Mouse (Mus musculus): ENCODE results near the gene Zfp664. TPM values are rescaled to one million over a fixed set of nuclear protein-coding genes. Genes with fewer than 3 reads are reported as not detected.
A peak's percentile ranks its signal among the peaks of the same experiment; 100 is the strongest.

Zfp664 gene
- total and polyA plus RNA-seq, 3 experiments = 32.0 to 45.7 (median 41.7) TPM

DNA sequence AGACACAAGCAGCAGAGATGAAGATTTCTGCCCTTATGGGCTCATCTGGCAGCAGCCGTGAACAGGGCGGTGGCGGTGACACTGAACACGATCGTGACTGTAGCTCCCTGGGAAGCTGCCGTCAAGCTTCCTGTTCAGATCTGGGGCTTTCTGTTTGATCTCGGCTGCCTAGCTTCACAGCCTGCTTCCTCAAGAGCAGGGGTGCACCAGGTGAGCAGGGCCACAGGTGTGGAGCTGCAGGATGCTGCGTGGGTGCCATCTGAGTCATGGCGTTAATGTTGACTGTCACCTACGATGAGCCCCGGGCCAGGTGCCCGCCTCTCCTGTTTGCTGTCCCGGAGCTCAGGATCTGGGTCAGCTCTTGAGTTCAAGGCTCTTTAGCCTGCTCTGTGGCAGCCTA lies 44.4 kb downstream of the Zfp664 start:
- no peak for ATAC-seq (ENCODE audit: extremely low read depth, insufficient number of reproducible peaks, low FRiP score, poor library complexity, severe bottlenecking)
- no peak for TF ChIP-seq CTCF (IDR thresholded peaks at IDR 0.05; ENCODE audit: low read depth, low read length)
- TF ChIP-seq GATA2 (IDR thresholded peaks at IDR 0.05; ENCODE audit: borderline replicate concordance, low read depth, low read length) = no peak
- TF ChIP-seq GATA1 (IDR thresholded peaks at IDR 0.05; ENCODE audit: borderline replicate concordance, low read length) = no peak
- TF ChIP-seq POLR2AphosphoS5 (IDR thresholded peaks at IDR 0.05; ENCODE audit: insufficient replicate concordance, low read depth, low read length) = no peak
- no peak for TF ChIP-seq TAL1 (conservative IDR thresholded peaks at IDR 0.05; ENCODE audit: low read depth, low read length)

DNA sequence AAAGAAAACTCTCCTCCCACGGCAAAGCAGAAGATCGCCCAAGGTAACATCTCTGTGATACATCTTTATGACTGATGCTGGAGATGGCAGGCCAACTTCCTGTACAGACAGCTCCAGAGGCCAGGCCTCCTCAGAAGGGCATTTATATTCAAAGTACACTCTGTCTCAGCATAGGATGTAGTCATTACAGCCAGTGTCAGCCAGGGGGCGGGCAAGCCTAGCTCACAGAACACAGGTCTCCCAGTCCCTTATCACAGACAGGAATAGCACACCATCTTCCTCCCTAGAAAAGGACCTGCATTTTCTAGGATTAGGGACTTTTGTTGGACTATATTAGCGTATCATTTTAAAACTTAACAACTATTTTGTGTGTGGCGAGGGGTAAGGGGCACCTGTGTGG lies 46.4 kb downstream of the Zfp664 start:
- TF ChIP-seq CTCF (IDR thresholded peaks at IDR 0.05; ENCODE audit: low read depth, low read length) = peak; percentile 41; the same call in 1 of the 2 replicates
- TF ChIP-seq GATA2 (IDR thresholded peaks at IDR 0.05; ENCODE audit: borderline replicate concordance, low read depth, low read length) = no peak
- no peak for TF ChIP-seq POLR2AphosphoS5 (IDR thresholded peaks at IDR 0.05; ENCODE audit: insufficient replicate concordance, low read depth, low read length)
- no peak for TF ChIP-seq TAL1 (conservative IDR thresholded peaks at IDR 0.05; ENCODE audit: low read depth, low read length)
- TF ChIP-seq GATA1 (IDR thresholded peaks at IDR 0.05; ENCODE audit: borderline replicate concordance, low read length) = no peak
- Histone ChIP-seq H3K36me3 (replicated peaks) (no peaks in the 10 kb centered on the region), H3K4me1 (ENCODE audit: insufficient read depth, low read depth, low read length) (no peaks in the 10 kb centered on the region), H3K4me3 (ENCODE audit: low read depth, low read length) (no peak overlapping the region), H3K9me3 (replicated peaks) (0 out of 2 replicates have a peak, but pooled peaks cover 2% of the 10 kb centered on the region), H3K27me3 (ENCODE audit: insufficient read depth, low read length) (no peaks in the 10 kb centered on the region; the same call in 1 of the 2 replicates)
- DNase-seq (ENCODE audit: low spot score) (peak; percentile 6), ATAC-seq (ENCODE audit: extremely low read depth, insufficient number of reproducible peaks, low FRiP score, poor library complexity, severe bottlenecking) (no peak)

More for the DNA sequence above, 44.4 kb downstream of the Zfp664 start:
- no peaks in the 10 kb centered on the region; the same call in 1 of the 2 replicates for H3K27me3 ChIP-seq (ENCODE audit: insufficient read depth, low read length)
- no peak overlapping the region for H3K4me3 ChIP-seq (ENCODE audit: low read depth, low read length)
- no peak for DNase-seq (ENCODE audit: low spot score)
- H3K4me1 ChIP-seq (ENCODE audit: insufficient read depth, low read depth, low read length) = no peaks in the 10 kb centered on the region
- no peaks in the 10 kb centered on the region for H3K9me3 ChIP-seq (replicated peaks)
- no peaks in the 10 kb centered on the region for H3K36me3 ChIP-seq (replicated peaks)

DNA sequence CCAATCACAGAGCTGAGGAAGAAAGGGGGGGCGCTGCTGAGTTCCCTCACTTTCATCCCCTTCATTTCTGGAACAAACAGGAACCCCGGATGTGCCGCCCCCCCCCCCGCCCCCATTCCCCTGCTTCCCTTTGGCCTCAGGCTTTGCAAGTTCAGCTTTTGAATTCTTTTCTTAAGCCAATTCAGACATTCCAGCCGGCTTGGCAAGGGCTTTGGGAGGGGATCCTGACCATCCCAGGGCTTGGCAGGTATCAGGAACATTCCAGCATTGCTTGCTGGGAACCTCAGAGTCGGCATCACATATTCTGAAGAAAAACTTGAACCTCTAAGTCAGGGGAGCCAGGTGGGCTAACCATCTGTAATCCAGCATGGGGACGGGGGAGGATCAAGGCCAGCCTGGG lies 49.8 kb downstream of the Zfp664 start:
- ATAC-seq (ENCODE audit: extremely low read depth, insufficient number of reproducible peaks, low FRiP score, poor library complexity, severe bottlenecking) (no peak), DNase-seq (ENCODE audit: low spot score) (no peak)
- H3K4me3 ChIP-seq (ENCODE audit: low read depth, low read length) = no peak overlapping the region
- H3K9me3 ChIP-seq (replicated peaks) = peaks cover 20% of the 10 kb centered on the region
- H3K36me3 ChIP-seq (replicated peaks) = no peaks in the 10 kb centered on the region
- H3K27me3 ChIP-seq (ENCODE audit: insufficient read depth, low read length) = no peaks in the 10 kb centered on the region
- TF ChIP-seq GATA2 (IDR thresholded peaks at IDR 0.05; ENCODE audit: borderline replicate concordance, low read depth, low read length) (no peak), GATA1 (IDR thresholded peaks at IDR 0.05; ENCODE audit: borderline replicate concordance, low read length) (no peak), CTCF (IDR thresholded peaks at IDR 0.05; ENCODE audit: low read depth, low read length) (no peak), TAL1 (conservative IDR thresholded peaks at IDR 0.05; ENCODE audit: low read depth, low read length) (no peak), POLR2AphosphoS5 (IDR thresholded peaks at IDR 0.05; ENCODE audit: insufficient replicate concordance, low read depth, low read length) (no peak)
- H3K4me1 ChIP-seq (ENCODE audit: insufficient read depth, low read depth, low read length) = no peaks in the 10 kb centered on the region

DNA sequence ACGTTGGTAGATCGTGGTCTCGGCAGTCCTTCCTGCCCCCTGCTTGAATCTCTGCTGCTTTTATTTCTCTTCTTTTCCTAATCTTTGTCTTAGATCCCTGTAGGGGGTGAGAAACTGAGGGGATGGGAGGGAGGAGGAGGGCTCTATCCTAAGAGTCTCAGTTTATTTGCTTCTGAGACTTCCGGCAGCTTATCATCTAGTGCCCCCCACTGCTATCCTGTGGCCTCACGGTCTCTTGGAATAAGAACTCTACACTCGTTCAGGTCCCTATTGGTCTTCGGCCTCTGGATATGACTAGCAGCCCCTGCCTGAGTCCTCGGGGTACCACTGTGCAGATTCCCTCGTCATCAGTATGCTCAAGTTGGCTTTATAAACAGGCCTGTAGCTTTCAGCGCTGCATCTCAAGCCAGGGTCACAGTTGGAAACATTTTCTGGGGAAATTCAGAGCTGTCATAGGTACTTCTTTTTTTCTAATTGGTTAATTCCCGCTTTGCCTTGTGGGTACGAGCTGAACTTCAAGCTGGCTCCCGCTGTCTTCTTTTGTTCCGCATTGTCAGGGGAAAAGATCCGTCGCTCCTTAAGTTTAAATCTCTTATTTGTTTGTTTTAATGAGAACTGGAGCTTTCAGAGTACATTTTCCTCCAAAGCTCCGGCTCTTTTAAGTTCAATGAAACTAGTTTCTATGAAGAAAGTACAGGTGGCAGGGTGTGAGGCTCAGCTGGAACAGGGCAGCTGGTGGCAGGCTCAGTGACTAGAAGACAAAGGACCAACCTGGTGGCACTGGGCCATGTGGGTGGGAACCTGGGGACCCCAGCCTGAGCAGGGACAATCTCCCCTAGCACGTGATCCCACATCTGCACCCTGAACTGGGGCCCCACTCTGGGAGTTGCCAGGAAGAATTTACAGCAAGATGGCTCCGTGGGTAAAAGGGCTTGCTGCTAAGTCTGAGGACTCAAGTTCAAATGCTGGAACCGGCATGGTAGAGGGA lies 50.7 kb downstream of the Zfp664 start:
- H3K4me1 ChIP-seq (ENCODE audit: insufficient read depth, low read depth, low read length) = no peaks in the 10 kb centered on the region
- TF ChIP-seq GATA1 (IDR thresholded peaks at IDR 0.05; ENCODE audit: borderline replicate concordance, low read length) = no peak
- no peak for TF ChIP-seq CTCF (IDR thresholded peaks at IDR 0.05; ENCODE audit: low read depth, low read length)
- TF ChIP-seq POLR2AphosphoS5 (IDR thresholded peaks at IDR 0.05; ENCODE audit: insufficient replicate concordance, low read depth, low read length) = no peak
- TF ChIP-seq TAL1 (conservative IDR thresholded peaks at IDR 0.05; ENCODE audit: low read depth, low read length) = no peak
- no peak for TF ChIP-seq GATA2 (IDR thresholded peaks at IDR 0.05; ENCODE audit: borderline replicate concordance, low read depth, low read length)
- no peaks in the 10 kb centered on the region for H3K36me3 ChIP-seq (replicated peaks)
- H3K27me3 ChIP-seq (ENCODE audit: insufficient read depth, low read length) = no peaks in the 10 kb centered on the region
- no peak for ATAC-seq (ENCODE audit: extremely low read depth, insufficient number of reproducible peaks, low FRiP score, poor library complexity, severe bottlenecking)
- DNase-seq (ENCODE audit: low spot score) = no peak
- no peak overlapping the region for H3K4me3 ChIP-seq (ENCODE audit: low read depth, low read length)
- peaks cover 24% of the 10 kb centered on the region for H3K9me3 ChIP-seq (replicated peaks)

DNA sequence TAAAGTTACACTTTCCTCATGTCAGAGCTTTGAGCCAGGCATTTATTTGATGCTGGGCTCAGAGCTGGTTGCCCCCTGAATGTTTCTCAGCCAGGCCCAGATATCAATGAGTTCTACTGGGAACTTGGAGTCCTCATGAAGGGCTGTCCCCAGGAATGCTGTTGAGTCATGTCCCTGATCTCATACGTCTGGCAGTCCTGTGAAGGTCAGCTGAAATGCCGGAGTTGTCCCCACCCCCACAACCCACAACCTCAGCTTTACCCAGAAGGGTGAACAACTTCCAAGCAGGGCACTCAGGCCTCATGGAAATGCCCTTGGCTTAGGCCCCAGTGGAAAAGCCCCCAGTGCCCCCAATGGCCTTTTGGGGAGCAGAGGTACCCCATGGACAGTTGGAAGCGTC lies 57.3 kb downstream of the Zfp664 start:
- H3K9me3 ChIP-seq (replicated peaks) = peaks cover 42% of the 10 kb centered on the region
- no peaks in the 10 kb centered on the region for H3K27me3 ChIP-seq (ENCODE audit: insufficient read depth, low read length)
- H3K4me1 ChIP-seq (ENCODE audit: insufficient read depth, low read depth, low read length) = no peaks in the 10 kb centered on the region
- H3K36me3 ChIP-seq (replicated peaks) = no peaks in the 10 kb centered on the region
- ATAC-seq (ENCODE audit: extremely low read depth, insufficient number of reproducible peaks, low FRiP score, poor library complexity, severe bottlenecking) (no peak), DNase-seq (ENCODE audit: low spot score) (no peak)
- no peak overlapping the region for H3K4me3 ChIP-seq (ENCODE audit: low read depth, low read length)
- TF ChIP-seq POLR2AphosphoS5 (IDR thresholded peaks at IDR 0.05; ENCODE audit: insufficient replicate concordance, low read depth, low read length) = no peak
- TF ChIP-seq GATA2 (IDR thresholded peaks at IDR 0.05; ENCODE audit: borderline replicate concordance, low read depth, low read length) = no peak
- no peak for TF ChIP-seq GATA1 (IDR thresholded peaks at IDR 0.05; ENCODE audit: borderline replicate concordance, low read length)
- TF ChIP-seq CTCF (IDR thresholded peaks at IDR 0.05; ENCODE audit: low read depth, low read length) = no peak
- no peak for TF ChIP-seq TAL1 (conservative IDR thresholded peaks at IDR 0.05; ENCODE audit: low read depth, low read length)

DNA sequence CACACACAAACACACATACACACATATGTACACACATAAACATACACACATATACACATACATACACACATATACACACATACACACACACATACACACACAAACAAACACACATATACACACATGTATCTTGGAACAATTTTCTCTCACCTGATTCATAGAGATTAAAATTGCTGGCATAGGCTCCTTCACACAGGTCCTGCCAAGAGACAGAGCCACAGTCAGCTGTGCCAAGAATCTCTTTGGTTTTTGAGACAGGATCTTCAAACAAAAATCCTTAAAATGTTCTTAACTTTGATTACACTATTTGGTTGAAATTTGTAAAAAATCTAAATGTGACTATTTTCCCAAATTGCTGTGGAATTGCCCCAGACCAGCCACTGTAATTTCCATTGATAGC lies 58.9 kb downstream of the Zfp664 start:
- H3K9me3 ChIP-seq (replicated peaks) = peaks cover 33% of the 10 kb centered on the region
- H3K4me1 ChIP-seq (ENCODE audit: insufficient read depth, low read depth, low read length) = no peaks in the 10 kb centered on the region
- no peak overlapping the region for H3K4me3 ChIP-seq (ENCODE audit: low read depth, low read length)
- no peaks in the 10 kb centered on the region for H3K36me3 ChIP-seq (replicated peaks)
- ATAC-seq (ENCODE audit: extremely low read depth, insufficient number of reproducible peaks, low FRiP score, poor library complexity, severe bottlenecking) = no peak
- no peak for DNase-seq (ENCODE audit: low spot score)
- no peaks in the 10 kb centered on the region for H3K27me3 ChIP-seq (ENCODE audit: insufficient read depth, low read length)
- no peak for TF ChIP-seq TAL1 (conservative IDR thresholded peaks at IDR 0.05; ENCODE audit: low read depth, low read length)
- no peak for TF ChIP-seq POLR2AphosphoS5 (IDR thresholded peaks at IDR 0.05; ENCODE audit: insufficient replicate concordance, low read depth, low read length)
- no peak for TF ChIP-seq CTCF (IDR thresholded peaks at IDR 0.05; ENCODE audit: low read depth, low read length)
- no peak for TF ChIP-seq GATA1 (IDR thresholded peaks at IDR 0.05; ENCODE audit: borderline replicate concordance, low read length)
- no peak for TF ChIP-seq GATA2 (IDR thresholded peaks at IDR 0.05; ENCODE audit: borderline replicate concordance, low read depth, low read length)
